Mouse (Mus musculus) myocyte (in vitro differentiated cells): ENCODE measurements at regions not wholly inside any gene's neighbourhood (a gene's known extent, or its start where the extent isn't known, plus 50 kb on each side); places are given as distances from the start of the nearest gene placed in this dataset.
A peak's percentile ranks its signal among the peaks of the same experiment; 100 is the strongest.

Experiments used
- H3K27me3 ChIP-seq: one replicate; pipeline ENCODE4 v1.6.1; 2011; ENCODE audit not compliant: control insufficient read depth, insufficient read depth, insufficient read length
- H3K36me3 ChIP-seq: one replicate; pipeline ENCODE4 v1.6.1; 2011; ENCODE audit not compliant: control insufficient read depth, insufficient read depth
- H3K4me2 ChIP-seq: one replicate; pipeline ENCODE4 v1.6.1; 2011; ENCODE audit warnings: low read depth, control low read depth
- H3K4me3 ChIP-seq: one replicate; pipeline ENCODE4 v1.5.1; 2011; ENCODE audit warnings: mild to moderate bottlenecking, control low read depth, moderate library complexity
- H3K79me2 ChIP-seq: one replicate; pipeline ENCODE4 v1.6.1; 2011; ENCODE audit not compliant: control insufficient read depth, insufficient read depth
- H3ac ChIP-seq: one replicate; pipeline ENCODE4 v1.6.1; 2011; ENCODE audit not compliant: control insufficient read depth, insufficient read length
- CEBPB ChIP-seq: IDR thresholded peaks from 2 replicates; pipeline ENCODE4 v1.6.1; 2011; ENCODE audit warnings: mild to moderate bottlenecking, moderate library complexity; ENCODE audit not compliant: poor library complexity, insufficient read depth, severe bottlenecking
- E2F4 ChIP-seq: IDR thresholded peaks from one replicate; pipeline ENCODE4 v1.6.1; 2011; ENCODE audit warnings: mild to moderate bottlenecking, control low read depth, moderate library complexity; ENCODE audit not compliant: insufficient read depth
- MAX ChIP-seq: IDR thresholded peaks from one replicate; pipeline ENCODE4 v1.6.1; 2011; ENCODE audit warnings: low read depth, mild to moderate bottlenecking, control low read depth
- MYOD1 ChIP-seq, 3 experiments: IDR thresholded peaks; one replicate each; pipeline ENCODE4 v1.6.1; 2011; ENCODE audit warnings: control low read depth in 2 of 3, low read depth in 2 of 3, mild to moderate bottlenecking in 2 of 3, moderate library complexity in 1 of 3; ENCODE audit not compliant: insufficient read length in 2 of 3, control insufficient read depth in 1 of 3
- MYOG ChIP-seq, 3 experiments: IDR thresholded peaks; one replicate each; pipeline ENCODE4 v1.6.1; 2011; ENCODE audit warnings: control low read depth in 2 of 3, low read depth in 2 of 3, mild to moderate bottlenecking in 2 of 3; ENCODE audit not compliant: insufficient read length in 2 of 3, control insufficient read depth in 1 of 3, insufficient read depth in 1 of 3
- POLR2A ChIP-seq: IDR thresholded peaks from one replicate; pipeline ENCODE4 v1.6.1; 2011; ENCODE audit warnings: low read depth, mild to moderate bottlenecking, control low read depth, moderate library complexity; ENCODE audit not compliant: insufficient read length
- POLR2AphosphoS2 ChIP-seq: IDR thresholded peaks from one replicate; pipeline ENCODE4 v1.6.1; 2011; ENCODE audit warnings: low read depth, control low read depth; ENCODE audit not compliant: insufficient read length
- REST ChIP-seq: IDR thresholded peaks from one replicate; pipeline ENCODE4 v1.6.1; 2011; ENCODE audit warnings: mild to moderate bottlenecking, control low read depth, moderate library complexity; ENCODE audit not compliant: insufficient read depth, insufficient read length
- SRF ChIP-seq: IDR thresholded peaks from one replicate; pipeline ENCODE4 v1.6.1; 2011; ENCODE audit warnings: low read depth; ENCODE audit not compliant: control insufficient read depth, insufficient read length
- TCF12 ChIP-seq: IDR thresholded peaks from one replicate; pipeline ENCODE4 v1.6.1; 2011; ENCODE audit warnings: mild to moderate bottlenecking, control low read depth; ENCODE audit not compliant: poor library complexity, insufficient read depth, severe bottlenecking
- TCF3 ChIP-seq: IDR thresholded peaks from one replicate; pipeline ENCODE4 v1.6.1; 2011; ENCODE audit warnings: low read depth, control low read depth; ENCODE audit not compliant: insufficient read length
- USF1 ChIP-seq: IDR thresholded peaks from one replicate; pipeline ENCODE4 v1.6.1; 2011; ENCODE audit warnings: low read depth, mild to moderate bottlenecking, control low read depth, moderate library complexity

DNA sequence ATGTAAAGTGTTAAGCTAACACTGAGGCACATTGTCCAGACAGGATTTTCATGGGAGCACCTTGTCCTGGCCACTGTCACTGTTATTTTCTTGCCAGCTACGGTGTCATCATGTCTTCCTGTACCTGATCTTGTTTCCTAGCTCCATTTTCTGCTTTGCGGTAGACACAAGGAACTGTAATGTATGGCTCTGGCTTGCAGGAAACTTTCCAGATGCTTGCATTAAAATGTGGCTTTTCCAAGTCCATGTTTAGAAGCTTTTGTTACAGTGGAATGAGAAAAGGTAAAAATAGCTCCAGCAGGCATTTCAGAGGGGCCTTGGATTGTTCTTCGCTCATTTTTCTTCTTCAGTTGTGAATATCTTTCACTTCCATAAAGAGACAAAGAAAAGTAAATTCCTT is 154.1 kb downstream of the Fgf9 start:
- no peak overlapping the region for H3K4me2 ChIP-seq
- H3K79me2 ChIP-seq, result no peaks in the 10 kb centered on the region
- H3ac ChIP-seq, result no peak overlapping the region
- no peak overlapping the region for H3K4me3 ChIP-seq
- no peaks in the 10 kb centered on the region for H3K27me3 ChIP-seq
- TF ChIP-seq MYOD1 (IDR thresholded peaks at IDR 0.05; ENCODE audit: control insufficient read depth in 1 of 3, insufficient read length in 2 of 3, low read depth in 2 of 3) (no peak), TCF12 (no peak), MYOG (IDR thresholded peaks at IDR 0.05; ENCODE audit: control insufficient read depth in 1 of 3, insufficient read depth in 1 of 3, insufficient read length in 2 of 3, low read depth in 2 of 3) (no peak)
- no peaks in the 10 kb centered on the region for H3K36me3 ChIP-seq

DNA sequence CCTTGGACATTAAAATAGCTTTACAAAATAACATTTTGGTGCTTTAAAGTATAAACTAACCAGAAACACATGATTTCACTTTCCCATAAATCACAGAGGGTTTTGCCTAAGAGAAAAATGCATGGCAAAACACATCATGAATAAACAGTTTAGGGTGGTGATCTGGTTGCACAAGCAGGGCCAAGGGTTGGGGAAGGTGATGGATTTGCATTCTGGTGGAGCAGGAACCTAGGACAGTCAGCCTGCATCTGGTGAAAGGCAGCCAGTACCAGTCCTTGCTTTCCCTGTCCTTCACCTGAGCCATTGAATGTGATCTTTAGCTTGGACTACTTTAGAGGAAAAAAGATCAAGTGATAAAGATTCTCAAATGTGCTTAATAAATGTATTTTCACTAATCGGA is 138.1 kb downstream of the Fgf9 start:
- Histone ChIP-seq H3K79me2 (no peaks in the 10 kb centered on the region), H3K27me3 (no peaks in the 10 kb centered on the region), H3K4me3 (no peak overlapping the region), H3K36me3 (no peaks in the 10 kb centered on the region), H3ac (no peak overlapping the region), H3K4me2 (no peak overlapping the region)
- TF ChIP-seq CEBPB (no peak), TCF12 (no peak), MYOG (IDR thresholded peaks at IDR 0.05; ENCODE audit: control insufficient read depth in 1 of 3, insufficient read depth in 1 of 3, insufficient read length in 2 of 3, low read depth in 2 of 3) (no peak), TCF3 (no peak)

DNA sequence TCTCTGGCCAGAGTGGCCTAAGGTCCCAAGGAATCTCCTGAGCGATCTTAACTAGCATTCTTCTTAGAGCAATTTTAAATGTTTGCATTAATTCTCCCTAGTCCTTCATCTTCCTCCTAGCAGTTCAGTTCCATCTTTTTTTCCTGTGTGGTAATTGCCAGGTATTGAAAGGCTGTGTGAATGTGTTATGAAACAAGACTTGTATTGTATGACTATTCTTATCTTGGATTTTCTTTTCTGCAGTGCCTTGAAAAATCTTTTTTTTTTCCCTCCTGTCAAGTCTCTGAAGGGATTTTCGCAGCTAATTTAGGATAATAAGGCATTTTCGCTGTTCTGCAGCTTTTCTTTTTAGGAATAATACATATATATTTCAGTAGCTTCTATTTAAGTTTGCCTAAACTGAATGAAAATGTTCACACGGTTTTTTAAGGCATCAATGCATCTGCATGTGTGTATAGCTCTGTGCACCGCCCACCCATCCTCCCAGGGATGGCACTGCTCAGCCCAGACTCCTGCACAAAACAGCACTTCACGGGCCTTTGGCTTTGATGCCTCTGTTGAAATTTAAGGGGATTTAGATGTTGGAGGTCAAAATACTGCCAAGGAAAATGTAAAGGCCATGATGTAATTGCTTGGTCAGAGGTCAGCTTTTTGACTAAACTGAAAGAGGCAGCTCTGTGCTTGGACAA is 132.4 kb downstream of the Fgf9 start:
- Histone ChIP-seq H3K36me3 (no peaks in the 10 kb centered on the region), H3K79me2 (no peaks in the 10 kb centered on the region), H3K27me3 (no peaks in the 10 kb centered on the region), H3K4me3 (no peak overlapping the region), H3K4me2 (no peak overlapping the region), H3ac (no peak overlapping the region)
- TF ChIP-seq MAX (no peak), TCF12 (no peak), POLR2A (no peak), CEBPB (no peak), MYOG (IDR thresholded peaks at IDR 0.05; ENCODE audit: control insufficient read depth in 1 of 3, insufficient read depth in 1 of 3, insufficient read length in 2 of 3, low read depth in 2 of 3) (no peak), MYOD1 (IDR thresholded peaks at IDR 0.05; ENCODE audit: control insufficient read depth in 1 of 3, insufficient read length in 2 of 3, low read depth in 2 of 3) (no peak), SRF (no peak), REST (no peak), POLR2AphosphoS2 (no peak), USF1 (no peak), E2F4 (no peak), TCF3 (no peak)

DNA sequence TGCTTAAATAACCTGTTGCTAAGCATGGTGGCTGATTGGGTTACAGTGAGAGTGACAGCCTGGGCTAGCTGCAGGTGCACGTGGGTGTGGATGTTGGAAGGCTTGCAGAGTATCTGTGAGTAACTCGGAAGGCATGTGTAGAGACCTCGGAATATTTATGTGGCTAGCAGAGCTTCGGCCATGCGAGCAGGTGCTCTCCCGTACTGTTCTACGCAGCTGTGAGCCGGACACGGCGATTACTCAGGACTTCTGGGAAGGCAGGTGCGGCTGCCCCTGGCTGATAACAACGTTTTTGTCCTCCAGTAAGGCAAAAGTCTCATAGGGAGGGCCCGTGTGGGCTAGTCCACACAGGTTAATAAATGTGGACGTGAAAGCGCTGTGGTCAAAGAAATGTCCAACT is 119.6 kb downstream of the Fgf9 start:
- Histone ChIP-seq H3K36me3 (no peaks in the 10 kb centered on the region), H3K27me3 (no peaks in the 10 kb centered on the region), H3K79me2 (no peaks in the 10 kb centered on the region), H3K4me3 (no peak overlapping the region), H3ac (no peak overlapping the region), H3K4me2 (peak overlapping the region; percentile 18)
- TF ChIP-seq TCF3, result peak; percentile 87
- TF ChIP-seq MYOD1 (IDR thresholded peaks at IDR 0.05; ENCODE audit: control insufficient read depth in 1 of 3, insufficient read length in 2 of 3, low read depth in 2 of 3), result peak; percentile 24 to 98 (median 93)
- no peak for TF ChIP-seq USF1
- TF ChIP-seq TCF12, result peak; percentile 90
- no peak for TF ChIP-seq E2F4
- peak; percentile 93 to 99 (median 94) for TF ChIP-seq MYOG (IDR thresholded peaks at IDR 0.05; ENCODE audit: control insufficient read depth in 1 of 3, insufficient read depth in 1 of 3, insufficient read length in 2 of 3, low read depth in 2 of 3)
- TF ChIP-seq REST, result no peak

DNA sequence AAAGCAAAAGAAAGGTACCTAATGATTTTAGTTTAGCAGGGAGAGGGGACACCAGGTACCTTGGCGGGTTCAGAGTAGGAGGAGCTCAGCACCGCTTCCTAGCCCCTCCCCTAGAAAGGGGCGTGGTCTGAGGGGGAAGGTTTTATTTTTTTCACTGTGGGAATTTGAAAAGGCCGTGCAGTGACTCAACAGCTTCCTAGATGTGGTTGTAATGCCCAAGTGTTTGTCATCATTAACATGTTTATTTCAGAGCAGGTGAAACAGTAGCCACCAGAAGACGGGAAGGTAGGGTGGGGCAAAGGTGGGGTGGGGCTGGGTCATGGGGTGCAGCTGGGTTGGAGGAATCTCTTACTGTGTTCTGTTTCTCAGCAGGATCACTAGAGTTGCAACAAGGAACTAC is 112.5 kb downstream of the Fgf9 start:
- no peak overlapping the region for H3ac ChIP-seq
- H3K4me2 ChIP-seq, result no peak overlapping the region
- TF ChIP-seq MYOG (IDR thresholded peaks at IDR 0.05; ENCODE audit: control insufficient read depth in 1 of 3, insufficient read depth in 1 of 3, insufficient read length in 2 of 3, low read depth in 2 of 3) (no peak), POLR2AphosphoS2 (no peak), CEBPB (no peak), MAX (no peak), TCF12 (no peak), POLR2A (no peak), TCF3 (no peak), REST (no peak), SRF (no peak), MYOD1 (IDR thresholded peaks at IDR 0.05; ENCODE audit: control insufficient read depth in 1 of 3, insufficient read length in 2 of 3, low read depth in 2 of 3) (no peak), E2F4 (no peak), USF1 (no peak)
- no peaks in the 10 kb centered on the region for H3K36me3 ChIP-seq
- H3K4me3 ChIP-seq, result no peak overlapping the region
- no peaks in the 10 kb centered on the region for H3K79me2 ChIP-seq
- no peaks in the 10 kb centered on the region for H3K27me3 ChIP-seq
